Mouse (Mus musculus): ENCODE measurements around the gene Cysrt1.

- TF ChIP-seq CTCF (IDR thresholded peaks at IDR 0.05; ENCODE audit: control insufficient read depth, insufficient read depth, low read length) (no peak), POLR2A (IDR thresholded peaks at IDR 0.05; ENCODE audit: borderline replicate concordance, control insufficient read depth, low read depth, low read length) (no peak)
Observed at GRCm38 (mm10) chr2:25267241-25267640, 25.0 kb upstream of the Cysrt1 start.
